In genomic region chr1:192852047-192852446, GRCm38 (mm10) we compare ENCODE assay signal across 9 mouse cellular contexts. TPM values are rescaled to one million over a fixed set of nuclear protein-coding genes. Genes with fewer than 3 reads are reported as not detected.
A peak's percentile ranks its signal among the peaks of the same experiment; 100 is the strongest.
DNase-seq lines count a peak whose midpoint lies in the region; ATAC-seq and TF ChIP-seq lines count a peak whose summit lies in the region.
"Had no signal": no experiment of that assay in that cellular context is flagged by ENCODE, and none has a peak within 500 bp of the region (broad histone marks: within the 10 kb centered on the region; RNA-seq: fewer than 3 reads in every experiment).

No protein-coding gene starts in this region.

- ATAC-seq in lung, embryonic 16.5 days (ENCODE audit: low read depth), result no peak
- ATAC-seq in lung, postnatal 0 days, result no peak
- ATAC-seq: liver, postnatal 0 days had no signal

- no peaks in the 10 kb centered on the region for H3K9me3 ChIP-seq in lung, embryonic 16.5 days (ENCODE audit: control insufficient read depth, low read length)
- no peaks in the 10 kb centered on the region for H3K9me3 ChIP-seq in lung, postnatal 0 days (ENCODE audit: low read length)
- no peaks in the 10 kb centered on the region for H3K9me3 ChIP-seq in limb, embryonic 10.5 days (replicated peaks)

- no peak for TF ChIP-seq POLR2A in heart, adult 2 months (IDR thresholded peaks at IDR 0.05; ENCODE audit: insufficient read depth, low read depth, low read length)
- no peak for TF ChIP-seq POLR2A in olfactory bulb, adult 2 months (IDR thresholded peaks at IDR 0.05; ENCODE audit: insufficient read depth, low read depth, low read length)

- intact Hi-C loops in heart, adult 2 months (cut with DNase I), result no loop called here
- intact Hi-C loops in heart, postnatal 10 days (cut with DNase I), result no loop called here
- intact Hi-C loops in left cerebral cortex, postnatal 36 days (cut with DNase I), result loop anchor here (5.0 kb wide), 1 partner anchor 65 kb away; no protein-coding TSS in a partner anchor

- H3K9ac ChIP-seq in heart, adult 2 months (ENCODE audit: low read depth, low read length), result no peak overlapping the region
- H3K9ac ChIP-seq in lung, embryonic 16.5 days (ENCODE audit: low read length), result no peak overlapping the region; the same call in 1 of the 2 replicates
- no peak overlapping the region for H3K9ac ChIP-seq in lung, postnatal 0 days (replicated peaks; ENCODE audit: low read depth)
- H3K9ac ChIP-seq: liver, postnatal 0 days had no signal

- TF ChIP-seq CTCF in heart, adult 2 months (IDR thresholded peaks at IDR 0.05), result no peak
- TF ChIP-seq CTCF in lung, postnatal 0 days (IDR thresholded peaks at IDR 0.05), result no peak
- no peak for TF ChIP-seq CTCF in olfactory bulb, adult 2 months (IDR thresholded peaks at IDR 0.05; ENCODE audit: insufficient read depth, low read depth, low read length)

- peaks cover 7% of the 10 kb centered on the region for H3K4me1 ChIP-seq in heart, adult 2 months (ENCODE audit: control insufficient read depth, insufficient read depth, low read length)
- H3K4me1 ChIP-seq in lung, embryonic 16.5 days (replicated peaks; ENCODE audit: control insufficient read depth, insufficient read depth, low read length), result peaks cover 47% of the 10 kb centered on the region
- H3K4me1 ChIP-seq in lung, postnatal 0 days (ENCODE audit: insufficient read depth, low read depth, low read length), result peaks cover 7% of the 10 kb centered on the region
- peaks cover 63% of the 10 kb centered on the region for H3K4me1 ChIP-seq in limb, embryonic 10.5 days
- peaks cover 28% of the 10 kb centered on the region for H3K4me1 ChIP-seq in olfactory bulb, adult 2 months (ENCODE audit: control insufficient read depth, insufficient read depth, low read length)

- DNase-seq in heart, adult 2 months, result no peak
- no peak for DNase-seq in heart, postnatal 10 days
- no peak for DNase-seq in lung, postnatal 0 days (ENCODE audit: low spot score)
- DNase-seq in limb, embryonic 10.5 days (ENCODE audit: low spot score), result no peak
- no peak for DNase-seq in left cerebral cortex, postnatal 36 days (ENCODE audit: low spot score in 2 of 2)
- no peak for DNase-seq in gastrocnemius, postnatal 4 days (ENCODE audit: low spot score in 2 of 2)
- DNase-seq: liver, postnatal 0 days had no signal

- no peak overlapping the region for H3K4me3 ChIP-seq in heart, adult 2 months
- peak overlapping the region; percentile 8; the same call in 1 of the 2 replicates for H3K4me3 ChIP-seq in lung, embryonic 16.5 days (ENCODE audit: low read length)
- no peak overlapping the region for H3K4me3 ChIP-seq in lung, postnatal 0 days (ENCODE audit: low read depth, low read length)
- peak overlapping the region; percentile 84 for H3K4me3 ChIP-seq in limb, embryonic 10.5 days
- H3K4me3 ChIP-seq in olfactory bulb, adult 2 months (ENCODE audit: insufficient read depth, low read depth, low read length), result no peak overlapping the region

- no peaks in the 10 kb centered on the region for H3K79me2 ChIP-seq in heart, adult 2 months (replicated peaks; ENCODE audit: control insufficient read depth, insufficient read depth, low read length)

- no peaks in the 10 kb centered on the region for H3K36me3 ChIP-seq in heart, adult 2 months (ENCODE audit: control insufficient read depth, insufficient read depth, low read length)
- H3K36me3 ChIP-seq in lung, embryonic 16.5 days (ENCODE audit: control insufficient read depth, insufficient read depth, low read length), result peaks cover 18% of the 10 kb centered on the region
- H3K36me3 ChIP-seq in lung, postnatal 0 days (ENCODE audit: insufficient read depth, low read length), result no peaks in the 10 kb centered on the region
- peaks cover 61% of the 10 kb centered on the region for H3K36me3 ChIP-seq in limb, embryonic 10.5 days

- TF ChIP-seq EP300 in heart, adult 2 months (IDR thresholded peaks at IDR 0.05; ENCODE audit: insufficient read depth, low read depth, low read length), result no peak
- no peak for TF ChIP-seq EP300 in lung, postnatal 0 days (IDR thresholded peaks at IDR 0.05)

- H3K27ac ChIP-seq in heart, adult 2 months, result peak overlapping the region; percentile 47; the same call in 1 of the 2 replicates
- H3K27ac ChIP-seq in lung, embryonic 16.5 days (ENCODE audit: low read length), result peak overlapping the region; percentile 65
- H3K27ac ChIP-seq in lung, postnatal 0 days (ENCODE audit: low read length), result no peak overlapping the region
- peak overlapping the region; percentile 65 for H3K27ac ChIP-seq in limb, embryonic 10.5 days
- peak overlapping the region; percentile 16; the same call in 1 of the 2 replicates for H3K27ac ChIP-seq in olfactory bulb, adult 2 months (ENCODE audit: insufficient read depth, low read depth, low read length)

- peak overlapping the region; percentile 35 for H3K4me2 ChIP-seq in lung, embryonic 16.5 days (ENCODE audit: low read depth, low read length)
- H3K4me2 ChIP-seq in lung, postnatal 0 days (replicated peaks; ENCODE audit: low read depth, low read length), result no peak overlapping the region

- H3K27me3 ChIP-seq in heart, adult 2 months (ENCODE audit: control insufficient read depth, insufficient read depth, low read length), result no peaks in the 10 kb centered on the region
- no peaks in the 10 kb centered on the region for H3K27me3 ChIP-seq in lung, embryonic 16.5 days (ENCODE audit: control insufficient read depth, insufficient read depth, low read depth, low read length)
- 0 out of 2 replicates have a peak, but pooled peaks cover 3% of the 10 kb centered on the region for H3K27me3 ChIP-seq in lung, postnatal 0 days (replicated peaks; ENCODE audit: insufficient read depth, low read length)
- H3K27me3 ChIP-seq in limb, embryonic 10.5 days (ENCODE audit: low read depth, poor library complexity, severe bottlenecking), result 0 out of 2 replicates have a peak, but pooled peaks cover 5% of the 10 kb centered on the region

RNA-seq across cellular contexts. Expression of gene Sertad4, which starts 3.5 kb away (rescaled TPM):
- 1 to 10 TPM; 3.3 to 3.9 TPM for total RNA-seq in heart, adult 2 months (2021)
- polyA plus RNA-seq in heart, adult 2 months (2012; rRNA removed), result 4.1 and 7.8 TPM in 2 replicates
- 10 to 100 TPM; 11.5 to 13.2 TPM for total RNA-seq in heart, postnatal 10 days (2021)
- 6.1 and 9.4 TPM in 2 replicates for polyA plus RNA-seq in lung, embryonic 16.5 days (2015; fragmentation: Nextera tagmentation; extraction: Ambion mirVana)
- polyA plus RNA-seq in lung, postnatal 0 days (2015; fragmentation: Nextera tagmentation; extraction: Ambion mirVana), result 3.2 and 3.4 TPM in 2 replicates
- 57.2 and 66.6 TPM in 2 replicates for polyA plus RNA-seq in limb, embryonic 10.5 days (2016; fragmentation: Nextera tagmentation; extraction: Ambion mirVana)
- polyA plus RNA-seq in olfactory bulb, adult 2 months (2012; ENCODE audit: insufficient read depth, insufficient read length, low replicate concordance, missing spikeins), result not detected in 2 replicates
- 10 to 100 TPM; 11.1 to 17.6 TPM for total RNA-seq in left cerebral cortex, postnatal 36 days (2021)
- total RNA-seq in gastrocnemius, postnatal 4 days (2021), result 10 to 100 TPM; 29.2 to 30.8 TPM

Comparison
In these comparisons a context has a peak if more than half of its experiments do, and no peak if none do; other contexts are left out.
1. H3K4me3 ChIP-seq: peak in lung, embryonic 16.5 days (single experiment) and limb, embryonic 10.5 days (single experiment); none in heart, adult 2 months (single experiment), lung, postnatal 0 days (single experiment) and olfactory bulb, adult 2 months (single experiment).